Mouse (Mus musculus) neural tube, embryonic 14.5 days (tissue): ENCODE results near the gene Fiz1. TPM values are rescaled to one million over a fixed set of nuclear protein-coding genes. Genes with fewer than 3 reads are reported as not detected.

Experiments used
- ATAC-seq: fragments of 200-750 bp; cut with Nextera tagmentation; 2 replicates; pipeline ENCODE4 v1.8.0; 2017; ENCODE audit warnings: low read depth, mild to moderate bottlenecking, moderate TSS enrichment, moderate library complexity
- H3K27ac ChIP-seq: fragments of 300-500 bp; sonication (generic); 2 replicates; pipeline ENCODE4 v1.5.1; 2014; ENCODE audit warnings: low read depth, mild to moderate bottlenecking, control low read depth, low read length, moderate library complexity, mixed read lengths
- H3K27me3 ChIP-seq: fragments of 300-500 bp; sonication (generic); 2 replicates; pipeline ENCODE4 v1.6.1; 2014; ENCODE audit warnings: low read length; ENCODE audit not compliant: control insufficient read depth, insufficient read depth
- H3K36me3 ChIP-seq: fragments of 300-500 bp; sonication (generic); 2 replicates; pipeline ENCODE4 v1.6.1; 2014; ENCODE audit warnings: low read length, mixed read lengths; ENCODE audit not compliant: control insufficient read depth, insufficient read depth
- H3K4me1 ChIP-seq: fragments of 300-500 bp; sonication (generic); 2 replicates; pipeline ENCODE4 v1.6.1; 2014; ENCODE audit warnings: low read length; ENCODE audit not compliant: control insufficient read depth, insufficient read depth
- H3K4me2 ChIP-seq: fragments of 300-500 bp; sonication (generic); 2 replicates; pipeline ENCODE4 v1.6.1; 2014; ENCODE audit warnings: mild to moderate bottlenecking, low read depth, low read length, control low read depth
- H3K4me3 ChIP-seq: fragments of 300-500 bp; sonication (generic); 2 replicates; pipeline ENCODE4 v1.5.1; 2014; ENCODE audit warnings: low read depth, low read length, control low read depth, mixed read lengths
- H3K9ac ChIP-seq: fragments of 300-500 bp; sonication (generic); replicated peaks from 2 replicates; pipeline ENCODE4 v1.6.1; 2014; ENCODE audit warnings: low read depth, mild to moderate bottlenecking, control low read depth, low read length, mixed read lengths
- H3K9me3 ChIP-seq: fragments of 300-500 bp; sonication (generic); 2 replicates; pipeline ENCODE4 v1.6.1; 2016; ENCODE audit warnings: low read length; ENCODE audit not compliant: control insufficient read depth
- WGBS: fragments of 180-500 bp; shearing (Covaris S2); extraction: QIAGEN DNeasy Blood & Tissue Kit; methylation state at CpG from one replicate; pipeline ENCODE4 v1.1.7; 2014; 5-methylcytosine and 5-hydroxymethylcytosine counted together
- polyA plus RNA-seq: library from polyadenylated mRNA; unstranded; fragments of >200 nt; fragmentation: Nextera tagmentation; extraction: Ambion mirVana; gene quantifications from 2 replicates; pipeline ENCODE4 v1.2.1, GENCODE M21; 2014

The Fiz1 gene
- polyA plus RNA-seq, 1 experiment from 2014 or later, result 27.2 TPM

- peak within 1 kb of the TSS; percentile 69 for H3K4me2 ChIP-seq
- peaks cover 14% of the 10 kb centered on the region for H3K36me3 ChIP-seq
- H3K27ac ChIP-seq, result peak within 1 kb of the TSS; percentile 78
- 6% methylated on average over 11 of the region's 26 CpGs for WGBS
- peak within 1 kb of the TSS; percentile 78 for H3K9ac ChIP-seq
- ATAC-seq, result peak; percentile 83
- H3K27me3 ChIP-seq, result no peaks in the 10 kb centered on the region
- H3K4me3 ChIP-seq, result peak within 1 kb of the TSS; percentile 69
- peaks cover 26% of the 10 kb centered on the region for H3K4me1 ChIP-seq
- no peaks in the 10 kb centered on the region for H3K9me3 ChIP-seq
Measured at GRCm38 (mm10) chr7:4996003-4996895, 18.2 kb downstream of the Fiz1 start, which contains the start of gene Zfp579. TSS of gene Zfp579 (minus strand) at chr7:4996158.

- peak; percentile 6; the same call in 1 of the 2 replicates for ATAC-seq
- H3K4me3 ChIP-seq, result peak overlapping the region; percentile 69
- no peaks in the 10 kb centered on the region; the same call in 1 of the 2 replicates for H3K9me3 ChIP-seq
- peak overlapping the region; percentile 63; the same call in 1 of the 2 replicates for H3K27ac ChIP-seq
- H3K36me3 ChIP-seq, result peaks cover 14% of the 10 kb centered on the region
- peak overlapping the region; percentile 69 for H3K4me2 ChIP-seq
- 8% methylated on average over 18 of the region's 19 CpGs for whole genome bisulfite sequencing
- peak overlapping the region; percentile 78 for H3K9ac ChIP-seq
- no peaks in the 10 kb centered on the region for H3K27me3 ChIP-seq
- H3K4me1 ChIP-seq, result peaks cover 26% of the 10 kb centered on the region
Measured at GRCm38 (mm10) chr7:4995268-4996002, 19.1 kb downstream of the Fiz1 start.

GRCm38 (mm10) chr7:4993999-4994788 is 20.3 kb downstream of the Fiz1 start:
- WGBS, result 44% methylated on average over 56 of the region's 59 CpGs
- H3K4me1 ChIP-seq, result peaks cover 26% of the 10 kb centered on the region
- H3K27me3 ChIP-seq, result no peaks in the 10 kb centered on the region
- peak overlapping the region; percentile 69 for H3K4me2 ChIP-seq
- H3K9me3 ChIP-seq, result no peaks in the 10 kb centered on the region; the same call in 1 of the 2 replicates
- H3K9ac ChIP-seq, result peak overlapping the region; percentile 78
- peaks cover 14% of the 10 kb centered on the region for H3K36me3 ChIP-seq
- no peak overlapping the region for H3K27ac ChIP-seq
- peak overlapping the region; percentile 69 for H3K4me3 ChIP-seq
- no peak for ATAC-seq

GRCm38 (mm10) chr7:4993347-4993998 is 21.0 kb downstream of the Fiz1 start:
- H3K4me3 ChIP-seq, result peak overlapping the region; percentile 69; the same call in 1 of the 2 replicates
- H3K27ac ChIP-seq, result no peak overlapping the region
- no peak for ATAC-seq
- no peaks in the 10 kb centered on the region; the same call in 1 of the 2 replicates for H3K9me3 ChIP-seq
- H3K4me2 ChIP-seq, result peak overlapping the region; percentile 69
- peaks cover 14% of the 10 kb centered on the region for H3K36me3 ChIP-seq
- 30% methylated on average over 52 of the region's 55 CpGs for WGBS
- H3K27me3 ChIP-seq, result no peaks in the 10 kb centered on the region
- peaks cover 26% of the 10 kb centered on the region for H3K4me1 ChIP-seq
- peak overlapping the region; percentile 25; the same call in 1 of the 2 replicates for H3K9ac ChIP-seq

DNA sequence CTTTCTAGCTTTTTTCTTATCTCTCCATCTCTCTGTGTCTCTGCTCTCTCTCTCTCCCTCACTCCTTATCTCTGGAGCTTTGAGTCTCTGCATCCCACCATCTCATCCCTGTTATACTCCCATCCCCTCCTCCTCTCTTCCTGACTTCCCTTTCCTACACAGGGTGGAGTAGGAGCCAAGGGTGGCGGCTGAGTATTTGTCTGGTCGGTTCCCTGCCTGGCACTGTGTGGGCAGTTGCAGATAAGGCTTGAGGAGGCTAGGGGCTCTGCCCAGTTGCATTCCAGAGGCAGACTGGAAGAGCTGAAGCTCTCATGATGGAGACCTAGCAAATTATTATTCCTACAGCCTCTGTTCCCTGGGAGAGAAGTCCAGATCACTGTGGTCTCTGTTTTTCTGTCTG is 26.2 kb downstream of the Fiz1 start:
- 79% methylated on average over 2 of the region's 2 CpGs for WGBS
- Histone ChIP-seq H3K4me1 (peaks cover 4% of the 10 kb centered on the region; the same call in 1 of the 2 replicates), H3K36me3 (peaks cover 6% of the 10 kb centered on the region), H3K9me3 (no peaks in the 10 kb centered on the region; the same call in 1 of the 2 replicates), H3K4me3 (no peak overlapping the region), H3K27ac (no peak overlapping the region), H3K4me2 (no peak overlapping the region), H3K9ac (no peak overlapping the region), H3K27me3 (no peaks in the 10 kb centered on the region)
- ATAC-seq, result no peak

DNA sequence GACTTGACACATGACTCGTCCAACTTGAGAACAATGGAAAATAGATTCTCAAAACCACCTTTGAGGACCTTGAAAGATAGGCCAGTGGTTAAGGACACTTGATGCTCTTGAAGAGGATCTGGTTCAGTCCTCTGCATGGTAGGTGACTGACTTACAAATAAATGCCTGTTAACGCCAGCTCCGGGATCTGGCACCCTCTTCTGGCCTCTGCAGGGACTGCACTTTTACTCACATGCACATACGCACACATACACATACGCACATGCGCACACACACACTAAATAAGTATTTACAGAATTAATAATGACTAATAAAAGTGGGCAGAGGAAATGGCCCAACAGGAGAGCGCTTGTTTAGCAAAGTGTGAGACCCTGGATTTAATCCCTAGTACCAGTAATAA is 37.7 kb downstream of the Fiz1 start:
- no peak for ATAC-seq
- no peak overlapping the region for H3K4me2 ChIP-seq
- H3K27ac ChIP-seq, result no peak overlapping the region
- H3K9me3 ChIP-seq, result no peaks in the 10 kb centered on the region
- no peaks in the 10 kb centered on the region for H3K4me1 ChIP-seq
- no peaks in the 10 kb centered on the region for H3K36me3 ChIP-seq
- H3K4me3 ChIP-seq, result no peak overlapping the region
- no peaks in the 10 kb centered on the region for H3K27me3 ChIP-seq
- H3K9ac ChIP-seq, result no peak overlapping the region
- WGBS, result 89% methylated on average over 7 of the region's 7 CpGs

DNA sequence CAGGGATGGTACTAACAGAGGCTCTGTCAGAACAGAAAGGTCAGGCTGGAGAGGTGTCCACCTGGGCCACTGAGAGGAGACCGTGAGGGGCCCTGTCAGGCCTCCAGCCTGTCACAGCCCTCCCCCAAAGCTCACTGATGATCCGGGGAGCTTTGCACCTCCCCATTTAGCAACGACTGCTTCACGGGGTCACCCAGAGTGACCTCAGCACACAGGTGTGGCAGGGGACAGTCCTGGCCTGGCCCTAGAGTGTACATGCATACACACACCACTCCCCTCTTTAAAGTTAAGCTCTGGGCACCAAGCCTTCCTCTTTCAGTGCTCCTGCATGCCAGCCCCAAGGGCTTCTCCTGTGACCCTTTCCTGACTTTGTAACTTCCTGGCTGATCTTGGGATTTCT is 39.0 kb downstream of the Fiz1 start:
- no peak overlapping the region for H3K4me2 ChIP-seq
- H3K9me3 ChIP-seq, result no peaks in the 10 kb centered on the region
- no peaks in the 10 kb centered on the region for H3K27me3 ChIP-seq
- no peaks in the 10 kb centered on the region for H3K4me1 ChIP-seq
- no peak for ATAC-seq
- WGBS, result 72% methylated on average over 4 of the region's 4 CpGs
- no peak overlapping the region for H3K9ac ChIP-seq
- H3K4me3 ChIP-seq, result no peak overlapping the region
- H3K36me3 ChIP-seq, result no peaks in the 10 kb centered on the region
- H3K27ac ChIP-seq, result no peak overlapping the region

- H3K36me3 ChIP-seq, result no peaks in the 10 kb centered on the region
- no peak overlapping the region for H3K4me3 ChIP-seq
- no peaks in the 10 kb centered on the region for H3K9me3 ChIP-seq
- H3K27ac ChIP-seq, result no peak overlapping the region
- ATAC-seq, result no peak
- no peaks in the 10 kb centered on the region for H3K4me1 ChIP-seq
- no peak overlapping the region for H3K9ac ChIP-seq
- H3K27me3 ChIP-seq, result no peaks in the 10 kb centered on the region
- WGBS, result 80% methylated on average over 18 of the region's 18 CpGs
- no peak overlapping the region for H3K4me2 ChIP-seq
Measured at GRCm38 (mm10) chr7:4972321-4973047, 42.0 kb downstream of the Fiz1 start.
